Mouse (Mus musculus) cerebellum, adult 11 months (tissue): ENCODE measurements around the gene Tsga13.

Experiments used
- DNase-seq: peaks from one replicate; pipeline ENCODE4 v3.0.0; 2022

Gene Tsga13

DNA sequence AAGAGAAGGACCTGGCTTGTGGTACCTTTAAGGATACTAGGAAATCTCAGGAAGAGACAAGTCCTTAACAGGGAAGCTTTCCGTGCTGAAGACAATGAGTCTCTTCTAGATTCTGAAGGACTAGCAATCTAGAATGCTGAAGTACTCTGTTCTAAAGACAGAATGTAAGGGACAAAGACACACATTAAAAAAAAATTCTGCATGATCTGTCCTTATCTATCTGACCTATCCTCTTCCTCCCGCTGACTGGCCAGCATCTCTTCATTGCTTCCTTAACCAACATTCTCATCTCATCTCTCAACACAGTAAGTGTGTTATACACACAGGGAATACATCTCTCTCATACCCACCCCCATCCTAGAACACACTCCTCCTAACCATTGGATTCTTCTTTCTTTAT lies at the start of gene Tsga13:
TSS of gene Tsga13 (minus strand) at position 101 of the 400 bp plus-strand sequence.
- no peak for DNase-seq

- DNase-seq: no peak
Measured at GRCm38 (mm10) chr6:30958736-30959540, 43.6 kb upstream of the Tsga13 start, which contains the start of gene Klf14. Gene Klf14, minus strand, starts transcription at chr6:30959078.

GRCm38 (mm10) chr6:30957784-30958735 lies 42.7 kb upstream of the Tsga13 start:
- DNase-seq: no peak

GRCm38 (mm10) chr6:30939264-30939663 lies 23.9 kb upstream of the Tsga13 start:
- DNase-seq: no peak

DNA sequence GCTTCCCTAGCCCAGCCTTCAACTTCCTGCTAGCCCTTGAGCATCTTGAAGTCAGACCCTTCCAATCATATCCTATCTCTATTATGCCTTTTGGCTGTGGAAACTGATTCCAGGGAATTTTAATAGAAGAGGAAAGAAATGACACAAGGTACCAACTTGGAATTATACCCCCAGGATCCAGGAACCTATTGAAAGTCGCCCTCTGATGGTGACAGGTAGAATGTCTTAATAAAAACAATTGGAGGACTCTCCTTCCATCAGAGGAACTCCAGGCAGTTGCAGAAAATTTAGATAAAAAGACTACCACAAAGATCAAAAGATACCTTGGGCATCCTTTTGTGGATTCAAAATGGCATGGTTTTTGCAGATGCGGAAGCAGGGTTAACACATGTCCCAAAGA lies 7.4 kb upstream of the Tsga13 start:
- no peak for DNase-seq

GRCm38 (mm10) chr6:30921826-30922225 lies 6.5 kb upstream of the Tsga13 start:
- DNase-seq: no peak

- DNase-seq: no peak
Measured at GRCm38 (mm10) chr6:30920834-30921675, 5.7 kb upstream of the Tsga13 start.

DNA sequence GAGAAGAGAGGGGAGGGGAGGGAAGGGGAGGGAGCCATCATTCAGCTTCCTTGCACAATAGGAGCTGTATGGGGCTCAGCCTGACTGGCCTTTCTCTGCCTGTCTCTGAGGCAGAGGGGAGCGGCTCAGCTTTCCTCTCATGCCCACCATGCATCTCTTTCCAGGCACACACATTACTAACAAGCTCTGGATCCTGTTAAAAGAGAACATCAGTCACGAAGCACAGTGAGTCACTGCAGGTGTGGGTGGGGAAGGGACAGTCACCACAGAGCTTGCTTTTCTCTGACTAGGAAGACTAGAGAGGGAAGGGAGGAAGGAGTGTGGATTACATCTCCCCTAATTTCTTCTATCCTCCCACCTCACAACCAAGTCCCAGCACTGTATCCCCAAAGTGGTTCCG lies 7.4 kb downstream of the Tsga13 start:
- no peak for DNase-seq

DNA sequence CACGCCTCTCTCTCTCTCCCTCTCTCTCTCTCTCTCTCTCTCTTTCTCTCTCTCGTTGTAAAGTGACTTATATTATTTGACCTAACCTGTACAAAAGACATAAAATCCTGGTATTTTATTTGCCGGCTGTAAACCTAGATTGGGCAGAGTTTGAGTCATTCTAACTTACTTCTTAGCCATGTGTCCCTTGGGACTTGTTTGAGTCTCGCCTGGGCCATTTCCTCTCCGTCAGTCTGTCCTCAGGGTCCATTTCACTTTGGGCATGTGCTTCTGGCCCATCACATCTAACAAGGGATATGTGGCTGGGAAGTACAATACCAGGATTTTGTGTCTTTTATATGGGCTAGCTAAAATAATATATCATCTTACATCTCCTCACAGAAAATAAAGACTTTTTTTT lies 10.5 kb downstream of the Tsga13 start:
- no peak for DNase-seq

DNA sequence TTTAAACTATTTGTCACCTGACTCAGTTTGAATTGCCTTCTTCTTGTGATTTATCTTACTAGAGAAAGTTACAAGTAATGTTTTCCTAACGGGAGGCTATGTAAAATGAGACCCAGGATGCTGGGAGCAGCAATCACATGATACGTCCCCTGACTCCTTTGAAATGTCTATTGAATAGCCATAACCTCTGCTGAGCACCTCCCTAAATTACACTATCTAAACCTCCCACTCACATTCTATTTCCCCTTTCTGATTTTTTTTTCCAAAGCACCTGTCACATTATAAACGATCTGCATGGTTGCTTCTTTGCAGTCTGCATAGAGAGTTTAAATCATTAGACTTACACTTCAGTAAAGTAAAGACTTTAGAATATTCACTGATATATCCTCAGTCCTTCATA lies 11.3 kb downstream of the Tsga13 start:
- no peak for DNase-seq

GRCm38 (mm10) chr6:30897520-30897919 lies 17.9 kb downstream of the Tsga13 start:
- DNase-seq: no peak

GRCm38 (mm10) chr6:30896986-30897327 lies 18.4 kb downstream of the Tsga13 start:
- DNase-seq: no peak

DNA sequence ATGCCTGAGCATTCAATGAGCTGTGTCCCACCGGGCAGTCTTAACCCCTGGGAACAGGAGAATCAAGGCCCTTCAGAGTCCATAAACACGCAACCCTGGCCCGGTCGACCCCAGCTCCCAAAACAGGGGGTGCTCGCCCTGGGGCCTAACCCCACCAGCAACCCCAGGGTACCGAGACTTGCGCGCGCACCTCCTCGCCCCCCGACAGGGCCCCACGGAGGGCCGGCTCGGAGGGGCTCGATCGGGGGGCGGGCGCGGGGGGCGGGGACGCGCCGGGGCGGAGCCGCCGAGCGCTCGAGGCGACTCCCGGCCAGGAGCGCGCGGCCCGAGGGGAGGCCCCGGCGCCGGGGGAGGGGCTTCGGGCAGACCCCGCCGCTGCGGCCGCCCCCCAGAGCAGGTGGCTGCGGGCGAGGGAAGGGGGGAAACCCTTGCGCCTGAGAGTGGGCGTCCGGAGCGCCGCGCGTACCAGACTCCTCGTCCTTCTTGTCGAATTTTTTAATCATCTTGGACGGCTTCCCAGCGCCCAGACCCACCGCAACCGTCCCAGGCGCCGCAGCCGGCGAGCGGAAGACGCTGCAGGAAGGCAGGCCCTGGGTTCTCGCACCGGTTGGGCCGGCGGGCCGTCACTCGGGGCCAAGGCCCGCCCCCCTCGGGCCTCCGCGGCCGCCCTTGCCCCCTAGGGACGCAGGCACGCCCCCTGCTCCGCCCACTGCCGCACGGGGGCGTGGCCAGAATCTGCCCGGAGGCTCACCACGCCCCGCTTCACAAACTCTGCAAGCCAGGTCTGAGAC lies 19.0 kb downstream of the Tsga13 start, which contains the start of gene Copg2:
TSS of gene Copg2 (minus strand) at position 600 of the 791 bp plus-strand sequence.
- peak; percentile 91 for DNase-seq

DNA sequence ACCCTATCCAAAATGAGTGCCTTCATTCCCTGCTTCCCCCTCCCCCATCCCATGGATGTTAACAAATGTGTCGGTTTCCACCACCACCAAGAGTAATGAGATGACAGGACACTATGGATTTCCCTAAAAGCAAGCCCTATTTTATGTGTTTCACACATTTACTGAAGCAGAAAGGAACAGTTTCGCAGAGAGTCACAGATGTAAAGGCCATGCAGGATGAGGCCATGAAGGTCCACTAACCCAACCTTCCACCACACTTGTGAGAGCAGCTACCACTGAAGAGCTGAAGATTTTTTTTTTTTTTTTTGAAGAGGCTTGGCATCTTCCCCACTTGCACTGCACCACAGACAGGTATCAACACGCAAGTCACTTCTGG lies 19.6 kb downstream of the Tsga13 start:
- no peak for DNase-seq

DNA sequence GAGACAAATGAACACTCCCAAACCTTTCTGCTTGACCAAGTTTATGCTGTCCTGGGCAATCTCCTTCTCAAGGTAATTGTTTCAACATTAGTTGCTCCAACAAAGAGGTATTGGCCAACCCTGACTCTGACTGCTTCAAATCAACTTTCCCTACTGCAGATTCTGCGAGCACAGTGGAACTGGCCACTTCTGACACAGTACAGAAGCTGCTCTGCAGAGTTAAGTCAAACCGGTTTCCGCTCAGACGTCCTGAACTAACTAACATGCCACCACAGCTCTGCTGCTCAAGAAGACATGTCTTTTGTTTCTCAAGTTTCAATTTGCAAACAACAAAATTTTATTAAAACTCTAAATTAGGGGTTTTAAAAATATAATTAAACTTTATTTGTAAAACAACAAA lies 22.3 kb downstream of the Tsga13 start:
- no peak for DNase-seq

DNA sequence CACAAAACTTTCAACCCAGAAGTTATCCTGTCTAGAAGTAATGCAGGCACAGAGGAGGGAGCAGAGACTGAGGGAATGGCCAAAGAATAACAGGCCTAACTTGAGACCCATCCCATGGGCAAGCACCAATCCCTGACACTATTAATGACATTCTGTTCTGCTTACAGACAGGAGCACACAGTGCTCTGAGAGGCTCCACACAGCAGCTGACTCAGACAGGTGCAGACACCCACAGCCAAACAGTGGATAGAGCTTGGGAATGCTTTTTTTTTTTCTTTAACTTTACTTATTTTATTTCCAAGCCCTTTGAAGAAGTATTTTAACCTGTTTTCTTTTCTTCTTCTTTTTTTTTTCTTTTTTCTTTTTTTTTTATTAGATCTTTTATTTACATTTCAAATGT lies 23.6 kb downstream of the Tsga13 start:
- no peak for DNase-seq

DNA sequence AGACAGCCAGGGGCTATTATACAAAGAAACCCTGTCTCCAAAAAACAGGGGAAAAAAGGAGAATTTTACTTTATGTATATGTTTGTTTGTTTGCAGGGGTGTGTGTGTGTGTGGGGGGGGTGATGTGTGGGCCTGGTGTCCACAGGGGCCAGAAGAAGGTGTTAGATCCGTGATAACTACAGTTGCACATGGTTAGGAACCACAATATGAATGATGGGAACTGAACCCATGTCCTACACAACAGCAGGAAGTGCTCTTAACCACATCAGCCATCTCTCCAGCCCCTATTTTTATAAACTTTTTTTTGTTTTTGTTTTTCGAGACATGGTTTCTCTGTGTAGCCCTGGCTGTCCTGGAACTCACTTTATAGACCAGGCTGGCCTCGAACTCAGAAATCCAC lies 30.5 kb downstream of the Tsga13 start:
- no peak for DNase-seq

GRCm38 (mm10) chr6:30883491-30883890 lies 31.9 kb downstream of the Tsga13 start:
- DNase-seq: peak; percentile 46

DNA sequence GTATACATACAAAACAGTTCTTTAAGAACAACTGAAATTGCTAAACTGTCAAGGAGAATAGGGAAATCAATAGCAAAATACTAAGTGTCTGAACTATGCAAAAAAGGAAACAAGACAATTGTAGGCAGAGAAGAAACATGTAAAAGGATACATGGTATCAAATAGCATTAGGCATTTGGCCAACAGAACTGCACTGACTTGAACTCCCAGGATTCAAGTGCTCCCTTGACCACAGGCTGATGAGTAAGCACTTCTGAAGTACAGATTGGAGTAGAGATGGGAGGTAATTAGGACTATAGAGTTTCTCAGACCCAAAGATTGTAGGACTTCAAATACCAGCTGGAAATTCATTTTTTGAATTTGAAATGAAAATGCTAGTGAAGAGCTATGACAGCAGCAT lies 38.7 kb downstream of the Tsga13 start:
- DNase-seq: no peak

DNA sequence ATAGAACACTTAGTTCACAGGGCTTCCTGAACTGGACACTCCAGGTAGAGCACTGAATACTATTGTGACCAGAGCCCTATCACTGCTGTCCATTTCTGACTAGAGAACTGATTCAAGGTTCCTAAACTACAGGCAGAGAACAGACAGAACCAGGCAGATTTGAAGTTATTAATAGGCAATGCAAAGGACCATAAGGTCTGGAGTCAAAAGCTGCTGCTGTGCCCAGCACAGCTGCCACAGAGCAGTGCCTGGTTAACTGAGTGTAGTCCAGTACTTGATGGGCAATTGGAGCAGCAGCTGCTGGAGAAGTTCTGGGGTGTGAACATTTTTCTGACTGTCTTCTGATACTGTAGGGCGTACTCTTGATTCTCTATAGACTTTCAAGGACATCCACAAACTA lies 48.9 kb downstream of the Tsga13 start:
- no peak for DNase-seq

GRCm38 (mm10) chr6:30865031-30865678 lies 50.2 kb downstream of the Tsga13 start:
- no peak for DNase-seq

- DNase-seq: no peak
Measured at GRCm38 (mm10) chr6:30855956-30856355, 59.4 kb downstream of the Tsga13 start.
